Mouse (Mus musculus): Measurements from ENCODE around the gene G6pc.
A peak's percentile ranks its signal among the peaks of the same experiment; 100 is the strongest.
"Not testable (repeated sequence)": the region's sequence is repeated elsewhere in the genome, so short reads cannot be mapped to it uniquely, and the experiment has no call there.

The G6pc gene

DNA sequence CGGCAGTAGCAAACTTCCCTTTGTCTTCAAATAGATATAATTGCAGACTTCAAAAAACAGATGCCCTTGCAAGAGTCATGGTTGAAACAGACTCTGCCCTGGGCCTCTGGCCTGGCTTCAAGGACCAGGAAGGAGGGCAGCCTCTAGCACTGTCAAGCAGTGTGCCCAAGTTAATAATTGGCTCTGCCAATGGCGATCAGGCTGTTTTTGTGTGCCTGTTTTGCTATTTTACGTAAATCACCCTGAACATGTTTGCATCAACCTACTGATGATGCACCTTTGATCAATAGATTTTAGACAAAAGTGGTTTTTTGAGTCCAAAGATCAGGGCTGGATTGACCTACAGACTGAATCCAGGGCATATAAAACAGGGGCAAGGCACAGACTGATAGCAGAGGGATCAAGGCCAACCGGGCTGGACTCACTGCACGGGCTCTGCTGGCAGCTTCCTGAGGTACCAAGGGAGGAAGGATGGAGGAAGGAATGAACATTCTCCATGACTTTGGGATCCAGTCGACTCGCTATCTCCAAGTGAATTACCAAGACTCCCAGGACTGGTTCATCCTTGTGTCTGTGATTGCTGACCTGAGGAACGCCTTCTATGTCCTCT, at the start of gene G6pc:
Gene G6pc, plus strand, starts transcription at position 236 of the 610 bp plus-strand sequence.
- DNase-seq (ENCODE audit: low spot score in 2 of 2) = no peak

DNA sequence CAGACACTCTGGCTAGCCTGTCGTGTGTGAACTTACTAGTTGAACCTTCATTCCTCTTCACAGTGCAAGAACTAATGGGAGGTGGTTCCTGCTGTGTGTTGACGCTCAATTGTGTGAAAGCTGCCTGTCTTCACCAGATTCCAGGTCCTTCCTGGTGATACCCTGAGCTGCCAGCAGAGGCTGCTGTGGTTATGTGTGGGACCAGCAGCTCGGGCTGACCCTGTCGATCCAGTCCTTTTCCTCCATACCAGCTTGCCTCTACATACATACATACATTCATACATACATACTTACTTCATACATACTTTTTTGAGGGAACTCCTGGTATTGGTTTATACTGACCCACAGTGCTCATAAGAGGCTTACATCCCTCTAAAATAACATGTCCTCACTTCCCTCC, 43.8 kb upstream of the G6pc start:
- DNase-seq (ENCODE audit: low spot score in 2 of 2) = peak; percentile 14 to 50

- no peak for DNase-seq (ENCODE audit: low spot score in 2 of 2)
These were observed 42.6 kb upstream of the G6pc start, which contains the start of gene Aoc2 for GRCm38 (mm10) chr11:101324763-101325162. Gene Aoc2 (plus strand): TSS chr11:101325063.

- DNase-seq (ENCODE audit: low spot score in 2 of 2) = not testable (repeated sequence)
These were observed 42.2 kb upstream of the G6pc start for GRCm38 (mm10) chr11:101325201-101325600.

- DNase-seq (ENCODE audit: low spot score in 2 of 2) = no peak
These were observed 41.2 kb upstream of the G6pc start for GRCm38 (mm10) chr11:101326147-101326546.

DNA sequence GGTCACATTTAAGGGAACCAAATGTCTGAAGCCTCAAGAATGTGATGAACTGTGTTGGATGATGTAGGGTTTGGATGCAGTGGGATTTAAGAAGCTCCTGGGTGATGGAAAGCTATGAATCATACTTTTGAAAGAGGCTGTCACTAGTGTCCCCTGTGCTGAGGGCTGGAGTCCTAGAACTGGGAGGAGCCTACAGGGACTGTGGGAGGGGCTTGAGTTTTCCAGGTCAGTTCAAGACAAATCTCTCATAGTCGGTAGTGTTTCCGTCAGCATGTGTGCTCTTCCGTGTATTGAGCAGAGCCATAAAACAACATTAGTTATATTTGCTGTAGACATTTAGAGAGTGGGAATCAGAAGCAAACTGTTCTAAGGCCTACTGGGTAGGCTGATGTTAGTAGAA, 40.0 kb upstream of the G6pc start:
- no peak for DNase-seq (ENCODE audit: low spot score in 2 of 2)

DNA sequence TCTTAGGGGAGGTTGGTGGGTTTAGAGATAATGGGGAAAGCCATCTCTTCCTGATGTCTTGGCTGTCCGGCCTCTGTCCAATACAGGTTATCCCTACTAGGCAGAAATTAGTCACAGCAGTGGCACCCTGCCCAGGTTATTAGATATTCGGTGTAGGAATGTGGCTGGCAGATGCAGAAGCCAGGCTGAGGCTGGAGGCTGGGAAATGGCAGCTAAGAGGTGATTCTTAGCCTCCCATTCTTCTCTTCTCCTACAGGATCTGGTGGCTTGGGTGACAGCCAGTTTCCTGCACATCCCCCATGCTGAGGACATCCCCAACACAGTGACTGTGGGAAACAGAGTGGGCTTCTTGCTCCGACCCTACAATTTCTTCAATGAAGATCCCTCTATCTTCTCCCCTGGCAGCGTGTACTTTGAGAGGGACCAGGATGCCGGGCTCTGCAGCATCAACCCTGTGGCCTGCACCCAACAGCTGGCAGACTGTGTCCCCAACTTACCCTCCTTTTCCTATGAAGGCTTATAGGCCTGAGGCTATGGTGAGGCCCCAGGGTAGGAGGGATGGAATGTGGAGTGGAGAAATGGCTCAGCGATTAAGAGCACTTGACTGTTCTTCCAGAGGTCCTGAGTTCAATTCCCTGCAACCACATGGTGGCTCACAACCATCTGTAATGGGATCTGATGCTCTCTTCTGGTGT, 38.3 kb upstream of the G6pc start:
- DNase-seq (ENCODE audit: low spot score in 2 of 2) = no peak

DNA sequence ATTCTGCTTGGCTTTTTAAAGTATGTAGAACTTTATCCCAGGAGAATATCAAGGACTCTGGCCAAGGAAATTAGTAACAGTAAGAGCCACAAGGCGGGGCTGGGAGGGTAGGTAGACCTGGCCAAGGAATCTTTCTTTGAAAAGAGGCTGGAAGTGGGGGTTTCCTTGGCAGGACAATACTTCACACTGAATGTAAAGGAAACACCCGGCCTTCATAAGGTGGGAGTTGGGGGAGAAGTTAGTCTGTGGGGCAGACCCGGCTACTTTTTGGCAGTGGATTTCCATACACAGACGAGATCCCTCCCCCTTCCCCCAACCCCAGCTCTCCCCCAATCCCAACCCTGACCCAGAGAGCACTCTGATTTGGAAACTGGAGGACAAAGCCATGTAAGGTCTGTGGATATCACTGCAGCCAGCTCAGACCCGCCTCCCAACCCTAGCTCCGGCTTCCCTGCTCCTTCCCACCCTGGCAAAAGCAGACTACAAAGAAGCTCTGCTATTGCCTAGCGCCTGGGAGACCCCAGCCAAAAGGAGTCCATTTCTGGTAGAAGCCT, 36.9 kb upstream of the G6pc start, which contains the start of gene Aoc3:
Gene Aoc3, plus strand, starts transcription at position 235 of the 554 bp plus-strand sequence.
- no peak for DNase-seq (ENCODE audit: low spot score in 2 of 2)

DNA sequence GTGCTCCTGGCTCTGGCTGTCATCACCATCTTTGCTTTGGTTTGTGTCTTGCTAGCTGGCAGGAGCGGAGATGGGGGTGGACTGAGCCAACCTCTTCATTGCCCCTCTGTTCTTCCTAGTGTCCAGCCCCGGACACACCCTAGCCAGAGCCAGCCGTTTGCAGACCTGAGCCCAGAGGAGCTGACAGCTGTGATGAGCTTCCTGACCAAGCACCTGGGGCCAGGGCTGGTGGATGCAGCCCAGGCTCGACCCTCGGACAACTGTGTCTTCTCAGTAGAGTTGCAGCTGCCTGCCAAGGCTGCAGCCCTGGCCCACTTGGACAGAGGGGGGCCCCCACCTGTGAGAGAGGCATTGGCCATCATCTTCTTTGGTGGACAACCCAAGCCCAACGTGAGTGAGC, 36.4 kb upstream of the G6pc start:
- not testable (repeated sequence) for DNase-seq (ENCODE audit: low spot score in 2 of 2)

DNA sequence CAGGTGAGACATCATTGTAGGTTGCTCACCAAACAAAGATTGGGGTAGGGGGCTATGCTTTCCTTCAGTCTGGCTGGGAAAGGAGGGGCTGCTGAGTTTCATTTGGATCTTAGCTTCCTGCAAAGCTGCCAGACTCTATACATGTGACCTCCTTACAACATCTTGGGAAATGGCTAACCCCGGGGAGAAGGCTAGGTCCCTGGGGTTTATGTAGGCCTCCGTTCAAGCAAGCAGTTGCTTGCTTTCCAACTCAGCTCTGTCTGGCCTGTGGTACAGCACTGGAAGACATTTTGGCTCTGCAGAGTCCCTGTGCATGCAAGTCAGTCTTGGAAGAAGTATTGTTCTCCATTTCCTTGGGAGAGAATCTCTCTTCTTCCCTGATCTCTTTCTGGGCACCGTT, 34.8 kb upstream of the G6pc start:
- DNase-seq (ENCODE audit: low spot score in 2 of 2) = no peak

GRCm38 (mm10) chr11:101334023-101334422, 33.3 kb upstream of the G6pc start:
- DNase-seq (ENCODE audit: low spot score in 2 of 2) = no peak

- no peak for DNase-seq (ENCODE audit: low spot score in 2 of 2)
These were observed 32.8 kb upstream of the G6pc start for GRCm38 (mm10) chr11:101334516-101334915.

- DNase-seq (ENCODE audit: low spot score in 2 of 2) = no peak
These were observed 31.7 kb upstream of the G6pc start for GRCm38 (mm10) chr11:101335685-101336084.

GRCm38 (mm10) chr11:101338123-101338760, 29.1 kb upstream of the G6pc start:
- no peak for DNase-seq (ENCODE audit: low spot score in 2 of 2)

DNA sequence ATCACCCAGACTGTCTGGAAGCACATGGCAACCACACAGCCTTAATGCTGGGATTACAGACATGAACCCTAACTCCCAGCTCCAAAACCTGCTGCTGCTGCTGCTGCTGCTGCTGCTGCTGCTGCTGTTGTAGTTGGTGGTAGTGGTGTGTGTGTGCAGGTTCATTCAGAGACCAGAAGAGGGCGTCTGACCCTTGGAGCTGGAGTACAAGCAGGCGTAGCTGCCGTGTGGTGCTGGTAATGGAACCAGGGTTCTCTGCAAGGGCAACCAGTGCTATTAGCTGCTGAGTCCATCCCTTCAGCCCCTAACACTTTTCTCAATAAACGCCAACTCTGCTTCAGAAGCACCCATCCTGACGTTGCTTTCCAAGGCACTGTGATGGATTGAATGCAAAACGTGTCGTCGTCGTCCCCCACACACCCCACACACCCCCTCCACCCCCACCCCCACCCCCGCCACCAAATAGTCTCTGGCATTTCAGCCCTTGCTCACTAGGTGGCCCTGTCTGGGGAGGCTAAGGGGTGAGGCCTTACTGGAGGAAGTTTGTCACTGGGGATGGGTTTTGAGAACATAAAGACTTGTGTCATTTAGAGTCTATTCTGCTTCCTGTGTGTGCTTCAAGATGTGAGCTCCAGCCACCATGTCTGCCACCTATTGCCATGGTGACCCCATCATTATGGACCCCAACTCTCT, 20.1 kb upstream of the G6pc start:
- DNase-seq (ENCODE audit: low spot score in 2 of 2) = no peak

DNA sequence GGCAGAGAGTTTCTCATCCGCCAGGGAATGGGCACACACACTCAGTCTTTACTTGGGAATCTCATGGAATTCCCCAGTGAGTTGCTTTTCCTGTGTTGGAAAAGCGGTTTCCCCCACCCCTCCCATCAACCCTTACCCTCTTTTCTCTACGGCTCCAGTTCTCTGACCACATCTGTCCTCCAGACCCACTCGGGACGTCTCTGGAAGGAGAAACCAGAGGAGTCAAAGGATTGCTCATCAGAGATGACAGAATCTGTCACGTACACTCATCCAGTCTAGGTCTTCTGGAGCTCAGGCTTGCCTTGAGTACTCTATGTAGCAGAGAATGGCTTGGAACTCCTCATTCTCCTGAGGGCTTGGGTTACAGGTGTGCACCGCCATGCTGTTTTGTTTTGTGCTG, 18.6 kb upstream of the G6pc start:
- DNase-seq (ENCODE audit: low spot score in 2 of 2) = no peak

DNA sequence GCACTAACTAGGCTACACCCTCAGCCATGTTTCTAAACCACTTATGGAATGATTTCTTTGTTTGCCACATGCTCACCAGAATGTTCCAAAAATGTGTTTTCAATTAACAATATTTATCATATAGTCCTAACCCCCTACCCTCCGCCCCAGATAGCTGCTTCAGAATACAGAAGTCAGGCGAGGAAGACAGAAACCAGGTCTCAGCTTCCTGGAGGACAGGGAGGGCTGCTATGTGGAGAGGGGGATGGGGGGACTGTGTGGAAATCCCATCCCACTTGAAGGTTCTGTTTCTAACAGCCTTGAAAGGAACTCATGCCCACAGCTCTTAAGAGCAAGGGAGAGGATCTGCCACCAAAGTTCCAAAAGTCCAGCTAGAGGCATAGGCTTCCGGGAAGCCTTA, 18.1 kb upstream of the G6pc start:
- DNase-seq (ENCODE audit: low spot score in 2 of 2) = no peak

GRCm38 (mm10) chr11:101351100-101351720, 16.2 kb upstream of the G6pc start:
- DNase-seq (ENCODE audit: low spot score in 2 of 2) = no peak

DNA sequence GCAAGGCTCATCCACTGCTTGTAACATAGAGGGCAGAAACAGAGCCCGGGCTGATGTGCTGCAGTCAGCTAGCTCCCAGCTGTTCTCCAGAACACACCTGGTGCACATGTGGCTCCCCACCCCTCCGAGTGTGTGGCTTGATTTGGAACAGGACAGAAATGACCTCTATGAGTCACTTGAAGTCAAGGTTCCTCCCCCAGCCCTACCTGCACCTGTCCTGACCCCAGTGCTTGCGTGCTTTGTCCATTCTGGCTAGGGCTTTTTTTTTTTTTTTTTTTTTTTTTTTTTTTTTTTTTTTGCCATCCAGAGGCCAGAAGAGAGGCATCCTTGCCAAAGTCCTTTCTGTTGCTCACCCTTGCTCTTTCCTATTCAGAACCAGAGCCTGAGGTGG, 15.6 kb upstream of the G6pc start:
- DNase-seq (ENCODE audit: low spot score in 2 of 2) = no peak

DNA sequence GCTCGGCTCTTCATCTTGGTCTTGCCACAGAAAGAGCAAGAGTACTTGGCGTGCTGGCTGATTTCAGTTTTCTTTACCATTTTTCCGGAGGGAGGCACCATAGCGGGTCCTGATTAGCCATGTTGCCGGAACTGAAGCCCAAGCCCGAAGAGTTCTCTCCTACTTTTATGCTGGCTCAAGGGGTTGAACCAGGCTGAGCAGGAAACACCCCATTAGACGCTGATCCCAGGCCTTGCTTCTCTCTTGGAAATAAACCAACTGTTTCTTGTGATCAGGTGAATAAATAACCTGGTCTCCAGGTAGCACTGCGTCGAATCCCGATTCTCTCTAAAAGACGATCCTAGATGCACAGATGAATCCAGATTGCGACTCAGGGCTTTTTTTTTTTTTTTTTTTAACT, 13.9 kb upstream of the G6pc start:
- no peak for DNase-seq (ENCODE audit: low spot score in 2 of 2)

DNA sequence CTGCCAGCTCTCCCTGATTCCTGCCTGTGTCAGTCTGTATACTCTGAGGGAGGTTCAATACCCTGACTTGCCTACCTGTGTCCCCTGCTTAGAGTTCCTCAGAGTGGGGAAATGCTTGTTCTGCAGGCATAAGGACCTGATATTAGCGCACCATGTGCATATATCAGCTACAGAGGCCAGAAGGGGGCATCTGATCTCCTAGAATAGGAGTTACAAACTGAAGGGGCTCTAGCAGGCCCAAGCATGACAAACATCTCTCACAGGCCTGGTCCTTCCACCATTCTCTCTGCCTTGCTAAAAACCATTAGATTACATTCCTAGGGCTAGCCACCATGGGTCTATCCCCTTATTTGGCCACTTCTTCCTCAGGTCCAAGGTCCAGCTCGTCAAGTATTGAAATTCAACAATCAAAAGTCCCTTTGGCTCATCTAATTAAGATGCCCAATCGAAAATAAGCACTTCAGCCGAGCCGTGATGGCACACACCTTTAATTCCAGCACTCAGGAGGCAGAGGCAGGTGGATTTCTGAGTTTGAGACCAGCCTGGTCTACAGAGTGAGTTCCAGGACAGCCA, 12.8 kb upstream of the G6pc start:
- peak in 1 of 2 experiments; percentile 22 for DNase-seq (ENCODE audit: low spot score in 2 of 2)

All from thymus, postnatal 10 days (tissue).